Mouse (Mus musculus) heart, adult 8-10 months (tissue): Measurements from ENCODE around the gene Polr1d. TPM values are rescaled to one million over a fixed set of nuclear protein-coding genes. Genes with fewer than 3 reads are reported as not detected.

Source experiments
- DNase-seq: peaks from one replicate; pipeline ENCODE4 v3.0.0; 2022; ENCODE audit warnings: low spot score
- total RNA-seq, 4 experiments: library from RNA; stranded (reverse); gene quantifications; 2 replicates each; pipeline ENCODE4 v1.2.4; 2022

Polr1d gene
- total RNA-seq: 10 to 100 TPM; 66.0 to 75.4 (median 70.5) TPM

DNA sequence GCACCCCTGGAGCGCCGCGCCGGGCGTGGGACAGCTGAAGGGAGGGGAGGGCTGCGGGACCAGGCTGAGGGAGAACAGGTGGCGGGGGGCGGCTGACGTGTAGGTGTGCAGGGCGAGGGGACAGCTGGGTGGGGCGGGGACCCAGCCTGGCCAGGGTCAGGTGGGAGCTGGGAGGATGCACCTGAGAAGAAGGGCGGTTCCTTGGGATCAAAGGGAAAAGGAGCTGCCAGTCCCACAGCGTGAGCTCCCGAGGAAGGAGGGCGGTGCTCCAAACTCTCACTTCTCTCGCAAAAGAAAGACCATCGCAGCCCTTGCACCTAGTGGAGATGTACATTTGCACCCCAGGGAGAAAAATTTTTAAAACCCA lies at the start of gene Polr1d:
Polr1d (plus strand) TSS at position 252 of the 367 bp plus-strand sequence.
- no peak for DNase-seq

DNA sequence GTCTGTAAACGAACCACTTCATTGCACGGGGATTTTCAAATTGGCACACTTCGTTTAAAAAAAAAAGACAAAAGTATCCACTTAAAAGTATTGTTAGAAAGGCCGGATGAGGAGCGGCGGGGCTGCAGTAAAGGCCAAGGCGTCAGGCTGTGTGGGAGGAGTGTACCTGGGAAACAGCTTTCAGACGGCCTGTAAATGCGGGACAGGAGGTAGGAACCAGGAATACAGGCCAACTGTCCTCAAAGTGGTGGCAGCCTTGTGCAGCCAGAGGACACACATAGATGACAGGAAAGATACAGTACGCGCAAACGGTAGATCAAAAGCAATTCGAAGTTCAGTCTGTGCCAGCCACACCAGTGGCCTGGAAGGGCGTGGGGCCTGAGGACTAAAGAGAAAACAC lies 45.6 kb upstream of the Polr1d start:
- DNase-seq: peak; percentile 46

DNA sequence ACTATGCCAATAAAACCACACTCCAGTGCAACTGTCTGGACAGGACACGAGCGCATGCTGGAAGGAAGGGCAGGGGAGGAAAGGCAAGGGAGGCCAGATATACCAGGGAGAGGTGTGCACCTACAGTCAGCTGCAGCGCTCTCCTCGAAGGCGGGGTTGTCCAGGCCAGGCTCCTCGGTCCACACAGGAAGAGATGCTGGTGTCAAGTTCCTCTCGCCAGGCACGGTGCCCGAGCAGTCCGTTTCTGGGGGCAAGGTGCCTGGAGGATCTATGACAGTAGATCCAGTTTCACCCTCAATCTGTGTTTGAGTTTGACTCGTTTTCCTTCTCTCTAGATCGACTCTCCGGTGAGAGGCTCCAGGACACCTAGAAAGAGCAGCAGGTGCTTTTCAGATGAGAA lies 43.7 kb upstream of the Polr1d start:
- no peak for DNase-seq

DNA sequence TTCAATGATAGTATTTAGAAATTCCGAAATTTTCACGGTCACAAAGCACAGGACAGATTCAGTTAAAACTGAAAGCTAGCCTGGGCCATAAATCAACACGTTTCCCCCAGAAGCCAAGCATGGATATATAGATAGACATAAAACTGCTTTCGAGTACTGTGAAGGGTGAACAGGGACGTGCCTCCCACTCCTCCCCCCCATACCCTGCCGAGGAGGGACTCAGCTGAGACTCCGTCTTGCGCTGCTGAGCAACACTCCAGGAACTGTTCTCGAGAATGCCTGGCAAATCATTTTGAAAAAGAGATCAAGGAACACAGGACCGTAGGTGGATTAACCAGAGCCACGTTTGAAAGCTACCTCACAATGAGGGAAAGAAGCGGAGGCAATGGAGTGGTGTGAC lies 42.6 kb upstream of the Polr1d start:
- no peak for DNase-seq

DNA sequence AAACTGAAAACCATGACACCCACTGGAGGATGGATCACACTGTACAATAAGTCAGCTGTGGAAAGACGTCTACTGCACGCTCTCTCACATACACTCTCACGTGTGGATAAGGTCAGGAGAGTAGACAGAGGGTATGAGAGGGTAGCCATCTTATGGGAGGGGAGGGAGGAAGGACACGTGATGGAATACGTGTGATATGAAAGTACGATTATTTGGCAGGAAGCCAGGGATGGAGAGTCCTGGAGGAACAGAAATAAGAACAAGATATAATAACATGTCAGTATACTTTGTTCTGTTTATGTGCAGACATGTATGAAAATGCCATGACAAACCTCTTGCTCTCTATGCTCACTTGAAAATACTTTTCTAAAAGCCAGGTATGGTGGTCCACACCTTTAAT lies 41.5 kb upstream of the Polr1d start:
- DNase-seq: no peak

- DNase-seq: peak; percentile 81
Observed at GRCm38 (mm10) chr5:147036028-147036427, 40.8 kb upstream of the Polr1d start.

GRCm38 (mm10) chr5:147036661-147037060 lies 40.2 kb upstream of the Polr1d start:
- no peak for DNase-seq

GRCm38 (mm10) chr5:147037601-147038000 lies 39.2 kb upstream of the Polr1d start:
- DNase-seq: no peak

DNA sequence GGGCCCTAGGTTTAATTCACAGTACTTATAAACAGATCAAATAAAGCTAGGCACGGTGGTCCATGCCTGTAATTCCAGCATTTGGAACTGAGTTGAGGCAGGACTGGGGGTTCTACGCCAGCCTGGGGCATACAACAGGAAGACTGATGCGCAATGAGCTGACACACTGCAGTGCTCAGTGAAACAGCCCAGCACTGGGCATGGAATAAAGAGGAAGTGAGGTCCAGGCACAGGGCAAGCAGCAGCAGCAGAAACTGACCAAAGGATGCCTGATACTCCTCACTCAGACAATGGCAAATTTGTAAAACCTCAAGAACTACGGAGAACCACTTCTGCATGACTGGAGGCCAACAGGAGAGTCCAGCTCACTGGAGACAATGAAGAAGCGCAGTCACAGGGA lies 37.5 kb upstream of the Polr1d start:
- DNase-seq: no peak

- DNase-seq: no peak
Observed at GRCm38 (mm10) chr5:147041965-147042937, 34.6 kb upstream of the Polr1d start.

DNA sequence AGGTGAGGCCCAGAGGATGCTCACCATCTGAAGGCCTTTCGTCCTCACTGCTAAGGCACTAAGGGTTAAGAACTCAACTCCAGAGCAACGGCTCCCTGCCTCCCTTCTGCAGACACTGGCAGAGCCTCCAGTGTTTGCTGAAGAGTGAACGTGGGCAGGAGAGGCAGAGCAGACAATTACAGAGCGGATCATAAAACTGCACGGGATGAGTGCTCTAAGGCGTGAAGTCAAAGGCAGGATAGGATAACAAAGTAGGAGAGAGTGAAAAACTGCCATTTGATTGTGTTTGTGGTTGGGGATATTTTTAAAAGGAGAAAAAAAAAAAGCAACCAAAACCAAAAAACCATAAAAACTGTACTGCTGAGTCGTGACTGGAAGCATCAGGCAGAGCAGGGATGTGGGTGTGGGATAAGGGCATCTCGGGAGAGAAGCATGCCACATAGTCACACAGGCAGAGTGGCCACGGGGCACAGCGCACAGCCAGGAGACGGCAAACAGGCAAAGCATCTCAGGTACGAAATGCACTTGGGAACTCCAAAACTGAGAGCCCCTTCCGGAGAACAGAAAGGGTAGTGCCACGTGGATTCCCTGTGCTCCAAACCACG lies 33.5 kb upstream of the Polr1d start:
- no peak for DNase-seq

DNA sequence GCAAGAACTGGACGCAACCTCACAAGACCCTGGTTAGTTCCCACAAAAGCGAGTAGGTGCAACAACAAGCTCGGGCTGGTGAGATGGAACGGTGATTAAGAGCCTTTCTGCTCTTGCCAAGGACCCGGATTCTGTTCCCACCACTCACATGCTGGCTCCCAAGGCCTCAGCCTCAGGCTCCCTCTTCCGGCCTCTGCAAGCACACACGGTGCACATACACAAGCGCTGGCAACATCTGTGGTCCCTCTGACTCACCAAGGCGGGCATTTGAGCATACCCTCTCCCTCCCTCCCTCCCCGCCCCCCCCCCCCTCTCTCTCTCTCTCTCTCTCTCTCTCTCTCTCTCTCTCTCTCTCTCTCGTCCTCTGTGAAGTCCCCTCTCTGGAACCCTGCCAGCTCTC lies 31.5 kb upstream of the Polr1d start:
- DNase-seq: no peak

- DNase-seq: no peak
Observed at GRCm38 (mm10) chr5:147045929-147046328, 30.9 kb upstream of the Polr1d start.

DNA sequence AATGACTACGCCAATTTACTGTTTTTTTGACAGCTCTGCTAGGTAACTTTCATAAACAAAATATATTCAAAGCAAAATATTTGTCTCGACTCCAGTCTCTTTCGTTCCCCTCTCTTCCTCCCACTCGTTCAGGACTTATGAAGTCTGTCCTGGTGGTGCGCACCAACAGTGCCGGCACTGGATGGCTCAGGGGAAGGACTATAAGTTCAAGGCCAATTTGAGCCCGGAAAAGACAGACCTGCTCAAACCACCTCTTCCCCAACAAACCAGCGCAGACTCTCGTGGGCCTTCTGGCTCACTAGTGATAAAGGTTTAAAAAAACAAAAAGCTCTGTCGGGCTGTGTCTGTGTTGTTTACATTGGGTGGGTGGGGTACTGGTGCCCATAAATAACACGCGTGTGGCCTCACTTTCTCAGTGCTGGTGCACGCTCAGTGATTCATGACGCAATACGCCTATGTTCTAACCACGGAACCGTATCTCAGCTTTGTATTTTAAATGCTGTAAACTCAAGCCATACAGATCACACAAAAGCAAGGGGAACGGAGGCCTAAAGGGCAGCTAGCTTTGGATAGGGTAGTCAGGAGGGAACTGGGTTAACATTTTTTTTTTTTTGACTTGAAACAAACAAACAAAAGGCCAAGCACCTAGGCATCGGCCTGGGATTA lies 27.2 kb upstream of the Polr1d start:
- DNase-seq: no peak

DNA sequence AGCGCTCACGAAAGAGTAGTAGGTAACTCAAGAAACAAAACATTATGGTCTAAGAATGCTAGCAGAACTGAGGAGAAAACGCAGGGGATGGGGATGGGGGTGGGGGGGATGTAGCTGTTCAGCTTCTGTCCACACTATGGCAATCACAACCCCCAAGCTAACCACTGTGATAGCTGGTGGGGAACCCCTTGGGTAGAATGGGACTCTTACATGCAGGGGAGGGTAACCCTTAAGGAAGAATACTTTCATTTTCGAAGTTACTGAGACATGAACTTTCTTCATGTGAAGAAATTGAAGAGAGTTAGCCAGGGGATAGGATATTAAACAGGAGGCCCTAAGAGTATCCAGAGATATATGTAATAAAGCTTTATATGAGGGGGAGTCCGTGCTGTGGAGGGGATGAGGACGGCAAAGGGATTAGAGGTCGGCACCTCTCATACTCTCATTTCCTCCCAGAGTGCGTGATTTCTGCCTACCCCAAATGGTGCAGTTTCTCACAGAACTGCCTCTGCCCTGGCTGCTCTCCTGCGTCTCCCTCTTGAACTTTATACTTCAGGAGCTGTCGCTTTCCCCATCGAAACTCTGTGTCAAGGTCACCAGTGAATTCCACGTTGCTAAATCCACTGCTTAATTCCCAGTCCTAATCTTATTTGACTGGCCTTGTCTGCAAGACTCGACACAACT lies 25.9 kb upstream of the Polr1d start:
- DNase-seq: no peak

DNA sequence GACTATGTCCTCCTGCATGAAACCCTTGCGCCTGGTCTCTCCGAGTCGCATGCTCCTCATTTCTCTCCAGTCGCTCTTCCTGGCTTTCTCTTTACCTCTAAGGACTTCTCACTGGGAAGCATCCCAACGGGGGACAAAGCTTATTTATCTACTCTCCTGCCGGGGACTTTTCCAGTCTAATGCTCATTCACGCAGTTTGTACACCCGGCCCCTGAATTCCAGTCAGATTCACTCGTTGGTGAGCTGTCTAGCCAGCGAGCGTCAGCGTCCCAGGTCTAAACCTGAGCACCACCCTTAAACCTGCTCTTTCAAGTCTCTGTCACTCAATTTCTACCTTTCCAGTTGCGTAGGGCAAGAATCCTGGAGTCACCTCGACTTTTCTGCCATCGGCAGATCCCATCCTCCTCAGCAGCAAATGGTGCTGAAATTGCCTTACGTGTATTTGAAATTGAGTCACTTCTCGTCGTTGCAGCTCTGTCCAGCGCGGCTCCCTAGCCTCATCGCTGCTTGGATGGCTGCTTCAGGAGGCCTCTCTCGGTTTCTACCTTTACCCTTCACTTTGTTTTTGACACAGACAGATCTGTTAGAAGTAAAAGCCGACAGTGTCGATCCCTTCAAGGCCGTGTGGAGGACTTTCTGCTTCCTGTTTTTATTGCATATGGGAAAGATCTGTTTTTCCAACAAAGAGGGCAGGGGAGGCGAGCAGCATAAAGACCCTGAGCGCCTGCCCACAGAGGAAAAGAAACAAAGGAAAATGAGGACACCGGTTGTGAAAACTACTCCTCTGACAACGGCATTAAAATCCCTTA lies 25.1 kb upstream of the Polr1d start:
- no peak for DNase-seq

- DNase-seq: no peak
Observed at GRCm38 (mm10) chr5:147052309-147052558, 24.6 kb upstream of the Polr1d start.

DNA sequence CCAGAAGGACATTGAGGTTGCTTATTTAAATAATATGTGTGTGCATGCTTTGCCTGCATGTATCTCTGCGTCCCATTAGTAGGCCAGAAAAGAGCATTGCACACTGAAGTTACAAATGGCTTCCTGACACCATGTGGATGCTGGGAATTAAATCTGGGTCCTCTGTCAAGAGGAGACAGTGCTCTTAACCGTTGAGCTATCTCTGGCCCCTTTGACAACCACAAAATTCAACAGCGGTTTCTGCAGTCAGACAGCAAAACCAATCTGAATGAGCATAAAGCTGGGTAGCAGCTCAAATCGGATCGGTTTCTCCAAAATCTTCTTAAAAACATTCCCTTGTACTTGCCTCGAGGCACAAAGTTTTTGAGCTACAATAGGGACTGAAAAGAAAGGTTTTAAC lies 23.8 kb upstream of the Polr1d start:
- no peak for DNase-seq

DNA sequence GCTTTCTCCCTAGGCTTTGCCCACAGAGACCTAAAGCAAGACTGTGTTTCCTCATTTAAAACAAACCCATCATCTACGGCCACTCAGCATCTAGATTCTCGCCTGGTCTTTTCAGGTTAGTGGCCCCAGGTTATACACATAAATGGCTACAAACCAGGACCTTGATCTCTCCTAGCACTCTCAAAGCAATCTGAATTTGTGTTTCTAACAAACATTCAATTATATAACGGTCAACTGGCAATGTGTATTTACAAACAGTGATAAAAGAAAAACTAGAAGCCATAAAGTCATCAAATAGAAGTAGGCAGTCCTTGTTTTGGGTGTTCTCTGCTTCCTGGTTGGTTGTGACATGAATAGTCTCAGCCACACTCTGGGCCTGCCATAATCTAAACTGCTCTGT lies 23.4 kb upstream of the Polr1d start:
- no peak for DNase-seq

- DNase-seq: no peak
Observed at GRCm38 (mm10) chr5:147054328-147054727, 22.5 kb upstream of the Polr1d start.

- DNase-seq: no peak
Observed at GRCm38 (mm10) chr5:147054747-147055270, 22.0 kb upstream of the Polr1d start.
